Mouse (Mus musculus): ENCODE measurements around the gene Dennd4c. TPM values are rescaled to one million over a fixed set of nuclear protein-coding genes. Genes with fewer than 3 reads are reported as not detected.

Dennd4c gene
- 4.9 and 10.3 TPM in 2 replicates for polyA plus RNA-seq (2014; fragmentation: Nextera tagmentation; extraction: Ambion mirVana)

GRCm38 (mm10) chr4:86748336-86749291 lies at the start of gene Dennd4c:
Gene Dennd4c (plus strand): TSS chr4:86748555.
- Histone ChIP-seq H3K9me3 (ENCODE audit: control insufficient read depth, low read length) (no peaks in the 10 kb centered on the region), H3K4me1 (ENCODE audit: control insufficient read depth, insufficient read depth, low read length) (peaks cover 7% of the 10 kb centered on the region), H3K27me3 (ENCODE audit: control insufficient read depth, insufficient read depth, low read length) (no peaks in the 10 kb centered on the region), H3K4me3 (ENCODE audit: low read length) (peak within 1 kb of the TSS; percentile 89), H3K4me2 (replicated peaks; ENCODE audit: low read depth, low read length) (peak within 1 kb of the TSS; percentile 78), H3K36me3 (ENCODE audit: control insufficient read depth, insufficient read depth, low read length) (no peaks in the 10 kb centered on the region), H3K27ac (ENCODE audit: low read depth, low read length) (peak within 1 kb of the TSS; percentile 83), H3K9ac (ENCODE audit: low read depth, low read length) (peak within 1 kb of the TSS; percentile 93)
- peak; percentile 98 for ATAC-seq (ENCODE audit: low FRiP score, low TSS enrichment)
- WGBS: under 1% methylated on average over 93 of the region's 95 CpGs

GRCm38 (mm10) chr4:86699161-86699865 lies 49.0 kb upstream of the Dennd4c start:
- peak; percentile 43; the same call in 1 of the 2 replicates for ATAC-seq (ENCODE audit: low FRiP score, low TSS enrichment)
- WGBS: 64% methylated on average over 5 of the region's 5 CpGs
- Histone ChIP-seq H3K36me3 (ENCODE audit: control insufficient read depth, insufficient read depth, low read length) (no peaks in the 10 kb centered on the region), H3K9ac (ENCODE audit: low read depth, low read length) (no peak overlapping the region), H3K4me3 (ENCODE audit: low read length) (no peak overlapping the region), H3K27me3 (ENCODE audit: control insufficient read depth, insufficient read depth, low read length) (no peaks in the 10 kb centered on the region), H3K9me3 (ENCODE audit: control insufficient read depth, low read length) (0 out of 2 replicates have a peak, but pooled peaks cover 3% of the 10 kb centered on the region), H3K4me2 (replicated peaks; ENCODE audit: low read depth, low read length) (no peak overlapping the region), H3K4me1 (ENCODE audit: control insufficient read depth, insufficient read depth, low read length) (no peaks in the 10 kb centered on the region), H3K27ac (ENCODE audit: low read depth, low read length) (no peak overlapping the region)

GRCm38 (mm10) chr4:86708801-86709200 lies 39.6 kb upstream of the Dennd4c start:
- 50% methylated on average over 1 of the region's 1 CpGs for WGBS
- no peak for ATAC-seq (ENCODE audit: low FRiP score, low TSS enrichment)
- no peak overlapping the region for H3K27ac ChIP-seq (ENCODE audit: low read depth, low read length)
- H3K4me1 ChIP-seq (ENCODE audit: control insufficient read depth, insufficient read depth, low read length): no peaks in the 10 kb centered on the region
- no peak overlapping the region for H3K4me3 ChIP-seq (ENCODE audit: low read length)
- H3K27me3 ChIP-seq (ENCODE audit: control insufficient read depth, insufficient read depth, low read length): no peaks in the 10 kb centered on the region
- H3K4me2 ChIP-seq (replicated peaks; ENCODE audit: low read depth, low read length): no peak overlapping the region
- H3K9me3 ChIP-seq (ENCODE audit: control insufficient read depth, low read length): no peaks in the 10 kb centered on the region
- H3K9ac ChIP-seq (ENCODE audit: low read depth, low read length): no peak overlapping the region
- no peaks in the 10 kb centered on the region for H3K36me3 ChIP-seq (ENCODE audit: control insufficient read depth, insufficient read depth, low read length)

DNA sequence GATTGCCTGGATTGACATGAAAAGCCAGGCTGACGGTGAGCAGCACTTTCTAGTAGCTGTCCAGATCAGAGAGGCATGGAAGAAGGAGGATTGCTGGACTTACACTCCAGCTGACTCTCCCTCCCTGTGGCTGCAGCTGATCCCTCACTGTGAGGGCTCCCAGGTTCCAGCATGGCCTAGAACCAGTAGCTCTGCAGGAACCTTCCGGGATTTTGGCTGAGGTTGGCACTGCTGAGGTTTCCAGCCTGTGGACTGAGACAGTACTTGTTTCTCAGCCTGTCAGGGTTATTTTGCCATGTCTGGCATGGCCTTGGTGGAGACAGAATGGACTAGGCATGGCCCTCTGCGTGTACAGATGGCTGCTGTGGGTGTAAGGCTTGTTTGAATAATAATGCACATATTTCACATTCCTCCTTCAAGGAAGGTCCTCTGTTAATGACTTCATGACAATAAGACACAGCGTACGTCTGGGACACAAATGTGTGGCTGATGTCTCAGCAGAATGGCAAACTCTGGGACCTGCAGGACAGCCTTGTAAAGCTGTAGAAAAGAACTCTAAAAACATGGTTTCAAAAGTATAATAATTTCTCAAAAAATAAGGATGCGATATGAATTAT lies 38.2 kb upstream of the Dennd4c start:
- Histone ChIP-seq H3K4me1 (ENCODE audit: control insufficient read depth, insufficient read depth, low read length) (no peaks in the 10 kb centered on the region), H3K9ac (ENCODE audit: low read depth, low read length) (no peak overlapping the region), H3K9me3 (ENCODE audit: control insufficient read depth, low read length) (no peaks in the 10 kb centered on the region), H3K36me3 (ENCODE audit: control insufficient read depth, insufficient read depth, low read length) (no peaks in the 10 kb centered on the region), H3K27me3 (ENCODE audit: control insufficient read depth, insufficient read depth, low read length) (no peaks in the 10 kb centered on the region), H3K27ac (ENCODE audit: low read depth, low read length) (no peak overlapping the region), H3K4me3 (ENCODE audit: low read length) (no peak overlapping the region), H3K4me2 (replicated peaks; ENCODE audit: low read depth, low read length) (no peak overlapping the region)
- 75% methylated on average over 6 of the region's 6 CpGs for WGBS
- no peak for ATAC-seq (ENCODE audit: low FRiP score, low TSS enrichment)

- Histone ChIP-seq H3K9me3 (ENCODE audit: control insufficient read depth, low read length) (no peaks in the 10 kb centered on the region), H3K27ac (ENCODE audit: low read depth, low read length) (no peak overlapping the region), H3K9ac (ENCODE audit: low read depth, low read length) (no peak overlapping the region), H3K36me3 (ENCODE audit: control insufficient read depth, insufficient read depth, low read length) (no peaks in the 10 kb centered on the region), H3K4me2 (replicated peaks; ENCODE audit: low read depth, low read length) (no peak overlapping the region), H3K27me3 (ENCODE audit: control insufficient read depth, insufficient read depth, low read length) (no peaks in the 10 kb centered on the region), H3K4me3 (ENCODE audit: low read length) (no peak overlapping the region), H3K4me1 (ENCODE audit: control insufficient read depth, insufficient read depth, low read length) (no peaks in the 10 kb centered on the region)
- WGBS: 62% methylated on average over 4 of the region's 4 CpGs
- ATAC-seq (ENCODE audit: low FRiP score, low TSS enrichment): no peak
Observed at GRCm38 (mm10) chr4:86710666-86711215, 37.6 kb upstream of the Dennd4c start.

GRCm38 (mm10) chr4:86712751-86713195 lies 35.6 kb upstream of the Dennd4c start:
- Histone ChIP-seq H3K4me2 (replicated peaks; ENCODE audit: low read depth, low read length) (no peak overlapping the region), H3K36me3 (ENCODE audit: control insufficient read depth, insufficient read depth, low read length) (no peaks in the 10 kb centered on the region), H3K9me3 (ENCODE audit: control insufficient read depth, low read length) (no peaks in the 10 kb centered on the region), H3K27ac (ENCODE audit: low read depth, low read length) (no peak overlapping the region), H3K4me3 (ENCODE audit: low read length) (no peak overlapping the region), H3K4me1 (ENCODE audit: control insufficient read depth, insufficient read depth, low read length) (no peaks in the 10 kb centered on the region), H3K27me3 (ENCODE audit: control insufficient read depth, insufficient read depth, low read length) (no peaks in the 10 kb centered on the region), H3K9ac (ENCODE audit: low read depth, low read length) (no peak overlapping the region)
- ATAC-seq (ENCODE audit: low FRiP score, low TSS enrichment): no peak
- 89% methylated on average over 12 of the region's 12 CpGs for WGBS

DNA sequence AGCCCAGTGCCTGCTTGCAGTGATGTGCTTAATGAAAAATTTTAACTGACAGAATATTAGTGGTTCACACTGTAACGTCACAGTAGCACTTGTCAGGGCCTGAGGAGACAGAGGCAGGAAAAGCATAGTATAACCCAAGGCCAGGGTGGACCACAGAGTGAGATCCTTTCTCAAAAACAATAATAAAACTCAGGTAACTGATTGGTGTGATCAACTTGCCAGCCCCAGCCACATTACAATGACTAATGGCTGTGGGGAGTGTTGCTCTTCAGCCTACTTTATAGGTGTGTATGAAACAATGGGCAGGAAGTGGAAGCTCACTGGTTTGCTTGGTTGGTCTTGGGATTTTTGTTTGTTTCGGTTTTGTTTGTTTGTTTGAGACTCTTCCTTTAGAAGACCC lies 34.8 kb upstream of the Dennd4c start:
- Histone ChIP-seq H3K4me2 (replicated peaks; ENCODE audit: low read depth, low read length) (no peak overlapping the region), H3K27me3 (ENCODE audit: control insufficient read depth, insufficient read depth, low read length) (no peaks in the 10 kb centered on the region), H3K9me3 (ENCODE audit: control insufficient read depth, low read length) (no peaks in the 10 kb centered on the region), H3K27ac (ENCODE audit: low read depth, low read length) (no peak overlapping the region), H3K36me3 (ENCODE audit: control insufficient read depth, insufficient read depth, low read length) (no peaks in the 10 kb centered on the region), H3K4me3 (ENCODE audit: low read length) (no peak overlapping the region), H3K9ac (ENCODE audit: low read depth, low read length) (no peak overlapping the region), H3K4me1 (ENCODE audit: control insufficient read depth, insufficient read depth, low read length) (no peaks in the 10 kb centered on the region)
- WGBS: 70% methylated on average over 2 of the region's 2 CpGs
- ATAC-seq (ENCODE audit: low FRiP score, low TSS enrichment): no peak

DNA sequence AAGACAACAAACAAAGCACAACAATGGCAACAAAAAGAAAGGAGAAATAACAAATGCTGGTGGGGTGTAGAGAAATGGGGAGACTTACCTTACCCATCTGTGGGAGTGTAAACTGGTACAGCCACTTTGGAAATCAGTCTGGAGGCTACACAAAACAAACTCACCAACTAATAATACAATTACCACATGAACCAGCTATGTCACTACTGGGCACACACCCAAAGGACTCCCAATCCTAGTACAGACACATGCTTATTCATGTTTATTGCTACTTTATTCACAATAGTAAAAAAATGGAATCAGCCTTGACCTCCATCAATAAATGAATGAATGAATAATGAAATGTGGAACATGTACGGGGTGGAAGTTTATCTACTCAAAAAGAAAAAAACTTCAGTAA lies 33.0 kb upstream of the Dennd4c start:
- Histone ChIP-seq H3K4me1 (ENCODE audit: control insufficient read depth, insufficient read depth, low read length) (no peaks in the 10 kb centered on the region), H3K27ac (ENCODE audit: low read depth, low read length) (no peak overlapping the region), H3K9me3 (ENCODE audit: control insufficient read depth, low read length) (no peaks in the 10 kb centered on the region), H3K27me3 (ENCODE audit: control insufficient read depth, insufficient read depth, low read length) (no peaks in the 10 kb centered on the region), H3K4me3 (ENCODE audit: low read length) (no peak overlapping the region), H3K4me2 (replicated peaks; ENCODE audit: low read depth, low read length) (no peak overlapping the region), H3K36me3 (ENCODE audit: control insufficient read depth, insufficient read depth, low read length) (no peaks in the 10 kb centered on the region), H3K9ac (ENCODE audit: low read depth, low read length) (no peak overlapping the region)
- WGBS: 88% methylated on average over 1 of the region's 1 CpGs
- no peak for ATAC-seq (ENCODE audit: low FRiP score, low TSS enrichment)

All from kidney, embryonic 14.5 days (tissue).